Mouse (Mus musculus): ENCODE measurements around the gene Fgf9.

Fgf9 gene

DNA sequence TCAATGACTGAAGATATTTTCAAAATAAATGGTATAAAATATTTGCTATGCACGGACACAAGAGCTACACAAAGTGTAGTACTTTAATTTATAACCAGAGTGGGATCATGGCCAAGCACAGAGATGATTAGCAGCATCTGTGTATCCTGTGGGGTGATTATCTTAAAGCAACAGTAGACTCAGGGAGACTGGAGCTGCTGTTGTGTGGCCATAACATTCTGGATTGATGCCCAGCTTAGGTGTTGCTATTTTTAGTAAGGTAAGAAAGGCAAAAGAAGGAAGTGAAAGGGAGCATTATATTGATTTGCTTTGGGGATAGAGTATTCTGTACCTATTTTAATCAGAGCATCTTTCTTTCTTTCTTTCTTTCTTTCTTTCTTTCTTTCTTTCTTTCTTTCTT lies 11.6 kb downstream of the Fgf9 start:
- in situ Hi-C loops (cut with MboI; ENCODE audit: low pct_unique_long_range_greater_than_20kb in 1 of 2, low sequenced_read_pairs in 2 of 2, unreplicated experiment in 1 of 2), result no loop called here

DNA sequence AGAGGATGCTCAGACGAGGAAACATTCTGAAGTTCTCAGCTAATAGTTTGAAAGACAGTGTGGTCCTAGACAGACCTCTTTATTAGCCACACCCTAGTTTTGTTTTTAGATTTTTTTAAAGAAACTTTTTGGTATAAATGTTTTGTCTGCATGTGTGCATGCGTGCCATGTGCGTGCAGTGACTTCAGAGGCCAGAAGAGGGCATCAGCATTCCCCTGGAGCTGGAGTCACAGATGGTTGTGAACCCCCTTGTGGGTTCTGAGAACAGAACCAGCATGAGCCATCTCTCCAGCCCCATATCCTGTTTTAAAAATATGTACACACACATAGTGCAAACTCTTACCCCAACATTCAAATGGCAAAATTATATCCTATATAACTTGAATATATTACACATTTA lies 13.9 kb downstream of the Fgf9 start:
- in situ Hi-C loops (cut with MboI; ENCODE audit: low pct_unique_long_range_greater_than_20kb in 1 of 2, low sequenced_read_pairs in 2 of 2, unreplicated experiment in 1 of 2), result no loop called here

DNA sequence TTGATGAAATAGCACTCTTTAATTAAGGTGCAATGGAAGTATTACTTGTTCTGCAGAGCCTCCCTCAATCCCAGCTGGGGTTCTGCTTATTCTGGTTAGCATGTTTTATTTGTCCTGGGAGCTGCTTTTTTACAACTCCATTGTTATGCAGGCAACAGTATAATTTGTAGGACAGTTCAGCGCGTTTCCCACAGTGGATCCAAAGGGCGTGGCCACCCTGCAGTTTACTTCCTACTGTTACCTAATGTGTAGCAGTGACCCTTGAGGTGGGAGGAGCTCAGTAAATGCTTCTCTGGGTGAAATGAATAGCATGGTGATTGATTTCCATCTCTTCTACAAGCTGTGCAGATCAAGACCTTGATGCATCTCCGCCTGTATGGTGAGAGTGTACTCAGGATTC lies 17.0 kb downstream of the Fgf9 start:
- in situ Hi-C loops (cut with MboI; ENCODE audit: low pct_unique_long_range_greater_than_20kb in 1 of 2, low sequenced_read_pairs in 2 of 2, unreplicated experiment in 1 of 2), result no loop called here

DNA sequence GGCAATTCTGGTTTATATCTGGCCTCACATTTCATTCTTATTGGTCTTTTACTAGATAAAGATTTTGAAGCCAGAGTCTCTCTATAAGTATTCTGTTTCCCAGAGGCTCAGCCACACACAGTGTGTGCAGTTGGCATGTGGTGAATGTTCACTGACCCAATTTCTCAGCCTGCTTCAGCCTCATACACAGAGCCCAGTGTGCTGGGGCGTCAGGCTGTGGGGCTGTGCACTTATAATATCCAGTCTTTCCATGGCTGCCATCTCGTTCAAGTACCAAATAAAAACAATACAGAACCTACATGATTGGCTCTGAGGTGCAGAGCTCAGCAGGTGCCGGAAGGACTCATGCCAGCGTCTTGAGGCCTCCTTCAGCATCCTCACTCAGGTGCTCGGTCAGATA lies 19.1 kb downstream of the Fgf9 start:
- in situ Hi-C loops (cut with MboI; ENCODE audit: low pct_unique_long_range_greater_than_20kb in 1 of 2, low sequenced_read_pairs in 2 of 2, unreplicated experiment in 1 of 2), result no loop called here

DNA sequence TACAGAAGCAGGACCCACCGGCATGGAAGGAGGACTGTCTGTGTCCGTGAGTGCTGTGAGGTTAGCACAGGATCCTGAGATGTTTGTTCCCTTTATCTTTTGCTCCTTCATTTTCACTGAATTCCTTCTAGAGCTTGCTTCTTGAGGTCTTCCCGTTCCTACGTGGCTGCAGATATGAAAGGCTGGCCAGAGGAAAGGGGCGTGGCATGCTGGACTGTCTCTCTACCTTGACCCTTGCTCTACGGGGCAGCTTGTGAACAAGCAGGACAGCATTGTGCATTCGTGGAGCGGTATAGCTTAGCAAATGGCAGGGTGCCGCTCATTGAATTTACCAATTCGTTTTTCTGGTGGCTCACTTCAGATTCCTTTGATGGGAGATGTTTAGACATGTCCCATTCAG lies 21.0 kb downstream of the Fgf9 start:
- in situ Hi-C loops (cut with MboI; ENCODE audit: low pct_unique_long_range_greater_than_20kb in 1 of 2, low sequenced_read_pairs in 2 of 2, unreplicated experiment in 1 of 2), result no loop called here

DNA sequence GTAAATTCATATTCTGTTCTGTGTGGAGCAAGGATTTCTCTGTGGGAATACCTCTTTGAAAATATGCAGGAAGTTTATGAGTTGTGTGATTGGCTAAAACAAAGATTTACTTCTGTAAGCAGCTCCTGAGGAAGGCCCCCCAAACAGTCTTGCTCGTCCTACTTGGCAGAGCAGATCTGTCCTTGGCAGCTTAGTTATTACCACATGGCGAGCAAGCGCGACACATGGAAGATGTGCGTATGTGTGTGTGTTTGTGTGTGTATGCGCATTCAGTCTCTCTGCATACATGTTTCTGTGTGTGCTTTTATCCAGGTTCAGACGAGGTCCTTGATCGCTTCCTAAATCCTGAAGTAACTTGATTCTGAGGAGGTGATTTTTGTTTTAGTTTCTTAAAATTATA lies 29.3 kb downstream of the Fgf9 start:
- in situ Hi-C loops (cut with MboI; ENCODE audit: low pct_unique_long_range_greater_than_20kb in 1 of 2, low sequenced_read_pairs in 2 of 2, unreplicated experiment in 1 of 2), result no loop called here

DNA sequence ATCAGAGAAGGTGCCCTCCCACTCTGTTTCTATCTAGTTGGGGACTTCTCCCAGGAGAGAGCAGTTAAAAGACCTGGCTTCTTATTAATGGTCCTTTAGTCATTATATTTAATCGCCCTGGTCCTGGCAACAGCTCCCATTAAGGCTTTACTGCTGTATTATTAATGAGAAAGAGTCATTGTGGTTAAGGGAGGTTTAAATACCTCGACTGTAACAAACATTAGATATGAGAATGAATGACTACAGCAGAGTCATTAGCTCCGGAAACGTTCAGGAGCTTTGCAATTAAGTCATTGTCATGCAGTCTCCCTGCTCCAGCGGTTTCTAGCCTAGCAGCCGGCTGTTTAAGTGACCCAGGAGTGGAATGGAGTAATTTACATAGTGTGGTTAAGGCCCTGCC lies 31.0 kb downstream of the Fgf9 start:
- in situ Hi-C loops (cut with MboI; ENCODE audit: low pct_unique_long_range_greater_than_20kb in 1 of 2, low sequenced_read_pairs in 2 of 2, unreplicated experiment in 1 of 2), result no loop called here

DNA sequence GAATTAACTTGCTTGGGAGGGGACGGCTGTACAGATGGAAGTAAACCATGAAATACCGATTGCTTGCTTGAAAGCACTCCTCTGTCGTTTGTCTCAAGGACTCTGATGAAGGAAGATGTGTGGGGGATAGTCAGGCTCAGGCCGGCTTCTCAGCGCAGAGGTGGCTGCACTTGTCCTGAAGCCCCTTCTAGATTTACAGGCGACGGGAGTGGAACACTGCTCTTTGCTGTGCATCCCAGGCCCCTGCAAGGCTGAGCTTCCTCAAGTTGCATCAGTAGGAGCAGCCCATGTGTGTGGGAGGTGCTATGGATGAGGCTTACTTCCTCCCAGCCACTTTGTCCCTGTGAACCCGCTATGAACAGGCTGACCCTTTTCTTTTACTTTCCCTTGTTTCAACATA lies 33.9 kb downstream of the Fgf9 start:
- in situ Hi-C loops (cut with MboI; ENCODE audit: low pct_unique_long_range_greater_than_20kb in 1 of 2, low sequenced_read_pairs in 2 of 2, unreplicated experiment in 1 of 2), result no loop called here

DNA sequence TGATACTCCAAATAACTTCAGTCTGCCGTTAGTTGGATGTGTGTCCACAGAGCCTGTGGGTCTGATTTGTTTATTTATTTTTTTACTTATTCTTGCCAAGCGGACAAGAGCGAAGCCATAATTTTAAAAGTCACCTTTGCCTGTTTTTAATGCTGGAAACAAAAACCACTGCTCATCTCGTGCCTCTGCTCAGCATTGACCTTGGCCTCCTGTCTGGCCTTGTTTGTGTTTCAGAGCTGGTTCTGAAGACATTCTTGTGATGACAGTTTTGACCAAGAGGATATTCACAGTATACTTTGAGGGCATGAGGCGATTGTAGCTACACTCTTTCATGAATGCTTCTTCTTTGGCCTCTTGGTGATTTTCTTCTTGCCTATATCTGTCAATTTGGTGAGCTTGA lies 35.2 kb downstream of the Fgf9 start:
- in situ Hi-C loops (cut with MboI; ENCODE audit: low pct_unique_long_range_greater_than_20kb in 1 of 2, low sequenced_read_pairs in 2 of 2, unreplicated experiment in 1 of 2), result no loop called here

DNA sequence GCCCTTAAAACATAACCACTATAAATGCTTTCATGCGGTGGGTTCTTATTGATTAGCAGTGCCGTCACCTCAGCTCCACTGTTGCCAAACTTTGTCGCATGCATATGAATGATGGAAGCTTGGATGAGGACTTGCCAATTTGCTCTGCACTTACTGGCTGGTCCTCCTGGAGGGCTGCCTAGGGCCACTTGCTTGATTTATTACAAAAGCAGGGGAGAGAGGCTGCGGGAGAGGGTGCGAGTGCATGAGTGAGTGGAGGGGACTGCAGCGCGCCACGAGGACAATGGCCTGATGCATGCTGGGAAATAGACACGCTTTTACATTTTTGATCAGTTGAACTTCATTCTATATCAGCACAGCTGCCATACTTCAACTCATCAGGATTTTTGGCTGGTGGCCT lies 39.3 kb downstream of the Fgf9 start:
- in situ Hi-C loops (cut with MboI; ENCODE audit: low pct_unique_long_range_greater_than_20kb in 1 of 2, low sequenced_read_pairs in 2 of 2, unreplicated experiment in 1 of 2), result no loop called here

DNA sequence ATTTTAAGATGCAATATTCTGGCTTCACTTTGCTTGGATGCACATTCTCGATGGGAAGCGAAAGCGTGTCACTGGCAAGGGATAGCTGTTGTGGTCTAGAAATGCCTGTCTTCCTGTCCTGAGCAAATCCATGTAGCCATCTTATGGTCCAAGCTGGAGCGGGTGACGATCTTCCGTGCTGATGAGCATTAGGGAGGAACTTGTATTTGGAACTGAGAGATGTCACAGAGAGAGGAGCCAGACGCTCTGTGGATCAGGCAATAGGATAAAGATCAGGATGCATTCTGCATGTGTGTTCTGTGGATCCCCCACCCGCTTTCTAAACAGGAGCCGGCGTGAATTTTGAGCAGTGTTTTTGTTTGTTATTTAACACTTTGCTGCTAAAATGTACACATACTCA lies 41.2 kb downstream of the Fgf9 start:
- in situ Hi-C loops (cut with MboI; ENCODE audit: low pct_unique_long_range_greater_than_20kb in 1 of 2, low sequenced_read_pairs in 2 of 2, unreplicated experiment in 1 of 2), result no loop called here

DNA sequence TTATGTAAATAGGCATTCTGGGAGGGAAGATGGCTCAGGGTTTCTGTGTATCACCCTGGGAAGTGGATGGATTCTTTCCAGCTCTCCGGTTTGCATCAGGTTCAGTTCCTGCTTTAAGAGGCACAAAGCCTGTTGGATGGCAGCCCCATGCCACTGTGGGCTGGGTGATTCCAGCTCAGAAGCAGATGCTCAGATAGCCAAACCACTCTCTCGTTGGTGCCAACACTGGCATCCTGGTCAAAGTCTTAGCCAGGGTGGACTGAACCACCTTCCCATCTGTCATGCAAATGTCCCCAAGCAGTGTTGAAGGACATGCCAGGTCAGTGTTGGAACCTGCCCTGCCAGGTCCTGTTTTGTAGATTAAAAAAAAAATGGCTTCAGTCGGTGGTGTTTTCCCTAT lies 42.0 kb downstream of the Fgf9 start:
- in situ Hi-C loops (cut with MboI; ENCODE audit: low pct_unique_long_range_greater_than_20kb in 1 of 2, low sequenced_read_pairs in 2 of 2, unreplicated experiment in 1 of 2), result no loop called here

DNA sequence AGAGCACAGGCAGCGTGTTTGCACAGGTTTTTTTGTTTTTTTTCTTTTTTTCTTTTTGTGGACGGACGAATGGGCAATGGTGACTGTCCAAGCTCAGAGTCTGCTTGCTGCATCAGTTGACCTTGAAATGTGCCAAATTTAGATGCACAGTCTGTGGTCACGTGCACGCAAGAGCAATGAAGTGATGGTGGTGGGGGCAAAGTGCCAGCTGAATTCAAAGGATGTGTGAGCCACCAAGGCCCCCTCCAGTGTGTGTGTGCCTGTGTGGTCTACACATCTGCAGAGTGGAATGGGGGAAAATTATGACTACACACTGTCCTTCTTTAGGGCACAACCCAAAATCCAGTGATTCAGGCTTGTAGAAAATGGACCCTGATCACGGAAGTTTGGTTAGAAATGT lies 42.8 kb downstream of the Fgf9 start:
- in situ Hi-C loops (cut with MboI; ENCODE audit: low pct_unique_long_range_greater_than_20kb in 1 of 2, low sequenced_read_pairs in 2 of 2, unreplicated experiment in 1 of 2), result no loop called here

DNA sequence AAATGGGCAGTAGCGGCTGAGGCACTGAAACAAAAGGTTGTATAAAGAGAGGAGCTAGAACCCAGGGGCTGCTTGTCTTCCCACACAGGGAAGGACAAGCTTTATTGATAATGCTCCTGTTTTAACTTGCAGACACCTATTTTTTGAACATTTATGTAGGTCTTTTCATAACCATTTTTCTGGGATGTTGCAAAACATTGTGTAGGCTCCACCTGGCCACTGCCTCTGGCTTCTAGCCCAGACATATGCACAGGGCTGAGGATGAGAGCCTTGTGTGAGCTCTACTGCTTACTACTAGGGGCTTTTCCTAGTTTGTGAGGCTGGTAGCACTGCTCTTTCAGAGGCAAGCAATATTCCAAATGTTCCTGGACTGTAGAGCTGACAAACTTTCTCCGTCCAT lies 43.8 kb downstream of the Fgf9 start:
- in situ Hi-C loops (cut with MboI; ENCODE audit: low pct_unique_long_range_greater_than_20kb in 1 of 2, low sequenced_read_pairs in 2 of 2, unreplicated experiment in 1 of 2), result no loop called here

DNA sequence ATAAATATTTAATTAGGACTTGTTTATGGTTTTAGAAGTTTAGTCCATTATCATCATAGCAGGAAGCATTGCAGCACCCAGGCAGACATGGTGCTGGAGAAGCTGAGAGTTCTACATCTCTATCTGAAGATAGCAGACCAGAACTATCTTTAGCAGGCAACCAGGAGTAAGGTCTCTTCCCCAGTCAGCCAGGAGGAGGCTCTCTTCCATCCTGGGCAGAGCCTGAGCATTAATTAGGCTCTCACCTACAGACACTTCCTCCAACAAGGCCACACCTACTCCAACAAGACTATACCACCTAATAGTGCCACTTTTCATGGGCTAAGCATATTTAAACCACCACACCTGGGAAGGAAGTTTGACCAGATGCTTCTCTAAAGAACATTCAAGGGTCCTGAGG lies 54.3 kb downstream of the Fgf9 start:
- in situ Hi-C loops (cut with MboI; ENCODE audit: low pct_unique_long_range_greater_than_20kb in 1 of 2, low sequenced_read_pairs in 2 of 2, unreplicated experiment in 1 of 2), result no loop called here

DNA sequence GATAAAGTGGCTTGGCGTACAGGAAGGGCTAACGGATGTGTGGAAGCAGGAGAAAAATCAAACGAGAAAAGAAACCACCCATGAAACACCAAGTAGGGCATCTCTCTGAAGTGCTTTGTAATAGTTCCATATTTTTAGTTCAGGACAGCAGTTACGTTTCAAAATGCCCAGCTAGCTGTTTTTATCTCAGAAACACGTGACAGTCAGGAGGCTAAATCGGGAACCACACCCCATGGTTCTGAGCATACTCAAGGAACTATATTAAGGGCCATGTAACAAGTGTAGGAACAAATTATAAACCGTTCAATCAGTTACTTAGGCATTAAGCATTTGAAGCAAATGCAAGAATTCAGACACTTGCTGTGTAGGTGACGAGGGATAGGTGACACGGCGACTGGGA lies 56.2 kb downstream of the Fgf9 start:
- in situ Hi-C loops (cut with MboI; ENCODE audit: low pct_unique_long_range_greater_than_20kb in 1 of 2, low sequenced_read_pairs in 2 of 2, unreplicated experiment in 1 of 2), result no loop called here

DNA sequence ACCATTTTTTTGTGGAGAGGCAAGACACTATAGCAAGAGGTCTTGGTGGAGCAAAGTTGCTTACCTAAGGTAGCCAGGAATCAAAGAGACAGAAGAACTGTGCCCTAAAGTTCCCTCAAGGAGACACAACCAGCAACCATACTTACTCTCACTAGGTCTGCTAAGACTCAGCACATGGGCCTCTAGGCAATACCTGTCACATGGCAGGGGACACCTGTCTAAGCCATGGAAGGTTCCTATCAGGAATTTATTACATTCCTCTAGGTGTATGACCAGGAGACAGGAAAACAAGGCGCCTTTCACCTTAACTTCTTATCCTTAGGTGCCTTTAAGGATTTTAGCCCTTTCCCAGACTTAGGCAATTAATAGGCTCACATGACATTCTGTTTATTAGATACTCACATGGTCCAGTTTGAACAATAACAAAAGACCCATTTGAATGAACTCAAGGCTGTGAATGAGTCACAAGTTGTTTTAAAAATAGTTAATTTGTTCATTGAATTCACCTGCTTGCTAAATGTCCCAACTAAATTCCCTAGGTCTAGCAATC lies 69.2 kb downstream of the Fgf9 start:
- in situ Hi-C loops (cut with MboI; ENCODE audit: low pct_unique_long_range_greater_than_20kb in 1 of 2, low sequenced_read_pairs in 2 of 2, unreplicated experiment in 1 of 2), result no loop called here

DNA sequence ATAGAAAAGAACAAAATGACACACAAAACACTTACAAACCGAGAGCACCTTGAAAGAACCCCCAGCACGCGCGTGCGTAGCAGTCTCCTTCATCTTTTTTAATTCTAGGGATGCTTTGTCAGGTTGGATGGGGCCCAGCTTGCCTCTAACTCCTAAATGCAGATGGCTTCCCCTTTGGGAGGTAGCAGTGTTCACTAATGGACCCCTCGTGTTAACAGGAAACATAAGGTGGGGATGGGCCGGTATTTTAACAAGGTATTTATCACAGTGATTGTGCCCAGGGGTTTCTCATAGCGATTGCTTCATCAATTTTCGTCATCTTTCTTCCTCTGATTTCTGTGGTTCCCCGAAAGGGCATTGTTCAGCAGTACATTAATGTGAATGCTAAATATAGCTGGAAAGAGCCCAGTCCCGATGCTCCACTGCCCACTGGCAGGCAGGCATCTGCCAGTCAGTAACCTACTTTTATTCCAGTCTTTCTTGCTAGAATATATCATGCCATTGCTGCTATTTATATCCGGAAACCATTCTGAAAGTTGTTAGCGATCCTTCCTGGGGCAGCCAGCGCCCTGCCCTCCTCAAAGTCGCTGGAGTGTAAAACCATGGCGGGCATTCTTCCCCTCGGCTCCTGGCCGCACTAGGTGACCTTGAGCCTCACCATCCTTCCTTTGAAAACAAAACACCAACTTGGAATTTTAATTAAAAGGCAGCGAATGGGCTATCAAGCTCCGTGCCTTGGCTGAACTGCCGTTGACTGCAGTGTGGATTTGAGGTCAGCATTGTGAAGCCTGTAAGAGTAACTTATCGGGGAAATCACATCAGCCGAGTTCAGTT lies 79.5 kb downstream of the Fgf9 start:
- in situ Hi-C loops (cut with MboI; ENCODE audit: low pct_unique_long_range_greater_than_20kb in 1 of 2, low sequenced_read_pairs in 2 of 2, unreplicated experiment in 1 of 2), result no loop called here

DNA sequence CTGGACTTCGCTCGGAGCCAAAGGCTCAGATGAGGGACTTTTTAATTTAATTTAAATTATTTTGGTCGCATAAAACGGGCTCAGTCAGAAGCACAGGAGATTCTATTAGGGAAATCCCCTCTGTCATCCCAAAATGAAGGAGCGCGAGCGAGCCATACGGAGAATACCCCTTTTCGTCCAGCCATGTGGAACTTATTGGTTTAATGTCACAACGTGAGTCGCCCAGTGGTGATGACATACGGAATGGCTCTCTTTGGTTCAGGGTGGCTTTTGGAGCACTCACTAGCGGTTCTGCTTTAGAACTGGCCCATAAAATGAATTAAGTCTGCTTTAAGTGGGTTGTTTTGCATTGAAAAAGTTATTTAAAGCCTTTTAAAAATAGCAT lies 80.1 kb downstream of the Fgf9 start:
- in situ Hi-C loops (cut with MboI; ENCODE audit: low pct_unique_long_range_greater_than_20kb in 1 of 2, low sequenced_read_pairs in 2 of 2, unreplicated experiment in 1 of 2), result no loop called here

DNA sequence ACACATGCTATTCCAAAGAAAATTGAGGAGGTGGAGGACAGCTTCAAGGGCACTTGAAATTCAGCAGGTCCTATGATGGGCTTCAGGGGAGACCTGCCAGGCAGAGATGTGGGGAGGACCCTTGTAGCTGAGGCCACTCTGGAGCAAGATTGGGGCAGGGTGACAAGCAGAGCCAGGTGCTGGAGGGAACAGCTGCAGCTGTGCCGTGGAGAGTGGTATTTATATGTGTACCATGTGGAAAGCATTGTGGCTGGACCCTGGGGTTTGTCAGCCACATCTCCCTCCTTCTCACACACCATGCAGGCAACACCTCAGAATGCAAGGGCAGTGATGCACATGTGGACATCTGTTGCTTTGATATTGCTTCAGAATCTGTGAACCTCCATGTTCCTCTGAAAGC lies 81.8 kb downstream of the Fgf9 start:
- in situ Hi-C loops (cut with MboI; ENCODE audit: low pct_unique_long_range_greater_than_20kb in 1 of 2, low sequenced_read_pairs in 2 of 2, unreplicated experiment in 1 of 2), result no loop called here

All from mouse embryonic stem cell (cell line).